Mouse (Mus musculus) embryo, embryonic 10 days (tissue): ENCODE results near the gene Trim25.

ENCODE experiments used
- DNase-seq: peaks from one replicate; pipeline ENCODE4 v3.0.0-alpha.2; 2015; ENCODE audit warnings: low spot score

Gene Trim25

DNA sequence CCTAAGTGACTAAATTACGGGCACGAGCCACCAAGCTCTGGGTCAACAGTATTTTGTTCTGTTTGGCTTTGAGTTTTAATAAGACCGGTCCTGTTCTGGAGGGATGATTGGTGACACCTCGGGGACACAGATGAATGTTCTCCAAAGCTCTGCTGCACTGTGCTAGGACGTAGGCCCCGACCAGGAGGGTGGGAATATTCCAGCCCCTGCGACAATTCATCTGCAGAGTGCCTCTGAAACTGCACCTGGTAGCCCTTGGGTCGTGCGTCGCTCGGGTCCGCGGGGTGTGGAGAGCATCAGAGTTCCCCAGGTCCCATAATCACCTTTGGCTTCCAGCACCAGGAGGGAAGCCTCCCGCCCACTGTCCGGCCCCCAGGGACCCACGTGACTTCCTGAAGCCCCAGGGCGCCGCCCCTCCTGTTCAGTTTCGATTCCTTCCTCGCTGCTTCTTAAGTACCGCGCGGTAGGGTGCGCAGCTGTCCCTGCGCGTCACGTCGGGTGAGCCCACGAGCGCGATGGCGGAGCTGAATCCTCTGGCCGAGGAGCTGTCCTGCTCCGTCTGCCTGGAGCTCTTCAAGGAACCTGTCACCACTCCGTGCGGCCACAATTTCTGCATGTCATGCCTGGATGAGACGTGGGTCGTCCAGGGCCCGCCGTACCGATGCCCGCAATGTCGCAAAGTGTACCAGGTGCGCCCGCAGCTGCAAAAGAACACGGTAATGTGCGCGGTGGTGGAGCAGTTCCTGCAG, at the start of gene Trim25:
TSS of gene Trim25 (plus strand) at position 403 of the 749 bp plus-strand sequence.
- peak; percentile 85 for DNase-seq

DNA sequence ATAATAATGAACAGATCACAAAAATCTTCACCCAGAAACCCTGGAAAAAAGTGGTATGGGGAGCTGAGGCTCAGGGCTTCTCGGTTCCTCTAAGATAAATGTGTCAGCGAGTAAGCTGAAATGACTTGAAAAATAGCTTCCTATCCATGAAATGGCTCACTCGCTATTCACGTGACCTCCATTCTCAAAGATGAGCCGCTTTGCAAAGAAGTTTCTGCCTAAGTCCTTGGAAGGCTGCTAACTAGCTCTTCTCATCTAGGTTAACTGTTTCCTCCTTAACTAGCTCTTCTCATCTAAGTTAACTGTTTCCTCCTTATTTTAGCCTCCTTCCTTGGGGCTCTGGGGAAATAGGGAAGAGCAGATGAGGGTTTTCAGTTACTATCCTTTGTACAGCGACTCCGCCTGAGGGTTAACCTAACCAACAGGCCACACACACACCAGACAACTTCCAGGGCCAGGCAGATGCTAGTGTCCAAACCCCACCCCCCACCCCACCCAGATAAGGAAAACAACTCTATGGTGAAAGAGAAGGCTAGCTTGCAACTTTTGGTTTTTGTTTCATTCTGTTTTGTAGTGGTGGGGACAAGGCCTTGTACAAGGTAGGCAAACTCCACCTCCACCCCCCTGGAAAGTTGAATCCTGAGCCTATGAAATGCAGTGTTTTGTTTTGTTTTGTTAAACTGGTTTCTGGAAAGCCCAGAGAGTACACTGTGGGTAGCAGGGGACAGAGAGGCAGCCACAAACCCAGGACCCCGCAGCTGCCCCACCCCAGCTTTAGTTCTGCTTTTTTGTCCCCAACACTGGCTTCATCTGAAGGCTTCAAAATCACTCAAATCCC, 49.2 kb upstream of the Trim25 start:
- DNase-seq = no peak

DNA sequence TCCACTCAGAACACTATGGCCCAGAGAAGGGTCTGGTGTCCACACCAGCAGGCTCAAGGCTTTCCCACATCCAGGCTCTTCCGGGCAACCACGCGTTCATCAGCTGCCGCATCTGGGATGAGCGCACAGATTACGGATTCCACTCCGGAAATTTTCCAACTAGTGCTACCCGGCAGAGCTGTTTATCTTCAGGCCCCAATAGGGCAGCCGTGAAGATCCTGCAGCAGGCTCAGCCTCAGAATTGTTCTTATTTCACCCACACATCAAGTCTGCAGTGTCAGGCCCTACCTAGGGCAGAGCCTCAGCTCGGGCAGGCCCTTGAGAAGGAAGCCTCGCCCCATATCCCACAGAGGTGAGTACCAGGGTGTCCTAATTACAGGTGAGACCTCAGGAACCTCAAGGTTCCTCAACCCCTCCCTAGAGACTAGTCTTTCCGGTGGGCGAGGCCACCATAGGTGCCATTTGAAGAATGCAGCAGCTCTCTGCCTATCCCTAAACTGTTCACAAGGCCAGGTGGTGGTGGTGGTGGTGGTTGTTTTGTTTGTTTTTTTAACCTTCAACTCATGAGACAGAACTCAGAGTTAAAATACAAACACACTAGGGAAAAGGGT, 48.4 kb upstream of the Trim25 start:
- no peak for DNase-seq

DNA sequence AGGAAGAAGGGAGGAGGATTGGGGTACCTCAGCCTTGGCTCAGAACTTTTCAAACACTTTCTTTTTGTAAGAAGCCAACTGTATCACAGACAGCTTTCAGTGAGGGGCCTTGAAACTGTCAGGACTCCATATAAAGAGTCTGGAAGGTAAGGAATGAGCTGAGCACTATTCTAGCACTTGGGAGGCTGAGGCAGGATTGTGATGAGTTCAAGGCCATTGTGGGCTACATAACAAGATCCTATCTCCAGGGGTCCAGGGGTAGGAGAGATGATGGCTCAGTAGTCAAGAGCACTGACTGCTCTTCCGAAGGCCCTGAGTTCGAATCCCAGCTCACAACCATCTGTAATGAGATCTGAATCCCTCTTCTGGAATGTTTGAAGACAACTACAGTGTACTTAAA, 47.6 kb upstream of the Trim25 start:
- DNase-seq = no peak

DNA sequence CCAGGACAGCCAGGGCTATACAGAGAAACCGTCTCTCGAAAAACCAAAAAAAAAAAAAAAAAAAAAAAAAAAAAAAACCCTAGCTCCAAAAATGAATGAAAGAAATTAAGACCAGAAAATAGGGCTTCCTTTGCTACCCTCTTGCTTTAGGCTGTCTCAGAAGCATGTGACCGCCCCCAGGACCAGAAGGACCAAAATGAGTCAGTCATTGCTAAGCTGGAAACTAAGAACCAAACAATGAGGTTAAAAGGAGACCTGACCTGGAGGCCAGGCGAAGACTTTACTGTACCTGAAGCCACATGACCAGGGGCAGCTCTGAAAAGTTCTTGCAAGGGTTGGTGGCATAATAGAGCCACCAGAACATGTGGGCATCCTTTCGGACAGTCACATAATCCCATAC, 47.1 kb upstream of the Trim25 start:
- no peak for DNase-seq

DNA sequence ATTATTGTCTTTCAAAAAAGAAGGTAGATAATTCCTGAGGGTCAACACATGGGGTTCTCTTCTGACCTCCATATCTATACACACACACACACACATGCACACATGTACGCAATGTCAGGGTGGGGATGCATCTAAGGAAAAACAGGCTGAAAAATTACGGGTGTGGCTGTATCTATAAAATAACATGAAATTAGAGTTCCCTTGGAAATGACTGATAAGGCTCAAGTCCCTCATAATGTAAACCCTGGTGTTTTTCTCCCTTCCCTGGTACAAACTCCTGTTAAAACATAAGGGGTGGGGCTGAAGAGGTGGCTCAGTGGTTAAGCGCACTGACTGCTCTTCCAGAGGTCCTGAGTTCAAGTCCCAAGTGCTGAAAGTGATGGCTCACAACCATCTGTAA, 45.6 kb upstream of the Trim25 start:
- no peak for DNase-seq

DNA sequence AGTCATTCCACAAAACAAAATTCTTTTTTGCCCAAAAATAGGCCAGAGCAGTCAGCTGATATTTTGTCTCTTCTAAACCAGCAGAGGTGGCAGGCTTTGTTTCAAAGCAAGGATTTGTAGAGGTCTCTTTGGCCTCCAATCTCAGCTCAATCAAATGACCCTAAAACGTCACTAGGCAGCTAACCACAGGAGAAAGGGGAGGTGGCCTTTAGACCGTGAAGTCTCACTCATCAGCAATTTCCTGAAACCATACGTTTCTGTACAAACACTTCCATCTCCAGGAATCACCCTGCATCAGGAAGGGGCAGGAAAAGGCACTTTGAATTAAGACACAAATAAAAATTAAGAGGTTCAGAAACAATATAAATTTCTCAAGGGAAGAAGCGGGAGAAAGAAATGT, 44.4 kb upstream of the Trim25 start:
- peak; percentile 80 for DNase-seq

DNA sequence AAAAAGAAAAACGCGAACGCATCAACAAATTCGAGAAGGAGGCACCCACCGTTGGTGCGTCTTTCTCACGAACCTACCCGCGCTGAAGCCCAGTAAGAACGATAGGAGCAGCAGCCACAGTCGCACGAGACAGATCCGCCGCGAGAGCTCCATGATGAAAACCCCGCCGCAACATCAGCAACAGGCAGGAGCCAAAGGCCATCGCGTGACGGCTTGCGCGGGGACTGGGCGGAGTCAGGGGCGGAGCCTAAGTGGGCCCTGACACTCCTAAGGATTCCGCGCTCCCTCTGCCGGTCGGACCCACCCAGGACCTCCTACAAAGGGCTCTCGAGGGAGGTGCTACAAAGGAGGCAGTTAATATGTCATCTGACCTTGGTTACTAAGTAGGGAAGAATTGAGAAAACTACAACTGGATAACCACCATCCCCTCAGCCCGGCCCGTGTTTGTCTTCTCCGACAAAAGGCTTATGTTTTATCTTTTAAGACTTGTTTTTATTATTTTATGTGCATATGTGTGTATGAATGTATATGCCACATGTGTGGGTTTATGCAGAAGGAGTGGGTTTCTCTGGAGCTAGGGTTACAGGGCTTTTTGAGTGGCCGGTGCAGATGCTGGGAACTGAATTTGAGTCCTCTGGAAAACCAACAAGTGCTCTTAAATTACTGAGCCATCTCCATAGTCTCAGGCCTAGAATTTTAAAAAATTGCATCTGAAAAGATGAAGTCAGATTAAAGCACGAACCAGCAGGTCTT, 43.8 kb upstream of the Trim25 start, which contains the start of gene Scpep1:
TSS of gene Scpep1 (minus strand) at position 249 of the 753 bp plus-strand sequence.
- peak; percentile 98 for DNase-seq

DNA sequence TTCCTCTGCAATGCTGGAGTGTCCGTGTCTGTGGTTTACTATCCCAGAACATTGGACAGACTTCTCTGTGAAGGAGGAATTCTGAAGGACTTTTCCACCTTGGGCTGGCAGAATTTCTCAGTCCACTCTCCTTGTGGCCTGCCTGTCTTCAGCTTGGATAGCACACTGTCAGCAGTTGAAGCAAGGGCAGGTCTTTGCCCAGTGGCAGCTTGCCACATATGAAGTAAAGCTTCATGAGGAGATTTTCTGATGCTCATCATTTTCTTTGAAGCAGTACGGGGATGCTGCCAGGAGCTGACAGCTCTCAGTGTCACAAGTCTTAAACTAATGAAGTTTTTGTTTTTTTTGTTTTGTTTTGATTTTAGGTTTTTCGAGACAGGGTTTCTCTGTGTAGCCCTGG, 40.3 kb upstream of the Trim25 start:
- DNase-seq = no peak

DNA sequence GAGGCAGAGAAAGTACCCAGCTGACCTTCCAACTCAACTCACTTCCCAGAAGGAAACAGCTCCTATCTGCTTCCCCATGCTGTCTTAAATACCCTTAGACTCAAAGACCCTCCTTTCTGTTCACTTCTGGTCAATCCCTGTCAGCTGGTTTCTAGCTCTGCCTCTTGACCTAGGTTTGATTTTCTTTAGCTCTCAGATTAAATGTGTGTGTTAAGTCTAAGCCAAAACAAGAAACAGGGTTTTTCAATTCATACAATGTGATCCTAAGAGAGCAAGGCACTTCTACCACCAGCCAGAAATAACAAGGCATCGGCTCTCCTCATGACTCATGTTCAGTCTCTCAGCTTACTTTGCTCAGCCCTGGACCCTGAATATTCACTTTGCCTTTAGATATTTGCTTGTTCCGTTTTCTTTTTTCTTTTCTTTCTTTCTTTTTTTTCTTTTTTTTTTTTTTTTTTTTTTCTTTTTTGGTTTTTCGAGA, 32.3 kb upstream of the Trim25 start, which contains the start of gene Elobl:
TSS of gene Elobl (minus strand) at position 51 of the 481 bp plus-strand sequence.
- DNase-seq = no peak

DNA sequence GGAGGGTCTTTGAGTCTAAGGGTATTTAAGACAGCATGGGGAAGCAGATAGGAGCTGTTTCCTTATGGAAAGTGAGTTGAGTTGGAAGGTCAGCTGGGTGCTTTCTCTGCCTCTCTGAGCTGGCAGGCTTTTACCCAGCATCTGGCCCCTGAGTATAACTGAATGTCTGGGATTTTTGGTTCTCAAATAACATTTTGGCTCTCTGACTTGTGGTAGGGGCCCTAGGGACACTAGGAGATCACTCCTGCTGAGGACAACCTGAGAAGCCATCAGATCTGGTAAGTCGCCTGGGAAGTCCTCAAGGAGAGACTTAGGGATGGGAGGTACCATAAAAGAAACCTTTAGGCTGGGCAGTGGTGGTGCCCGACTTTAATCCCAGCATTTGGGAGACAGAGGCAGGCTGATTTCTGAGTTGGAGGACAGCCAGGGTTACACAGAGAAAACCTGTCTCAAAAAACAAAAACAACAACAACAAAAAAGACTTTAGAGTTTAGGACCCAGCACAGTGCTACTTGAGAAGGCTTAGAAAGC, 28.9 kb upstream of the Trim25 start, which contains the start of gene Coil:
TSS of gene Coil (plus strand) at position 51 of the 531 bp plus-strand sequence.
- DNase-seq = no peak

DNA sequence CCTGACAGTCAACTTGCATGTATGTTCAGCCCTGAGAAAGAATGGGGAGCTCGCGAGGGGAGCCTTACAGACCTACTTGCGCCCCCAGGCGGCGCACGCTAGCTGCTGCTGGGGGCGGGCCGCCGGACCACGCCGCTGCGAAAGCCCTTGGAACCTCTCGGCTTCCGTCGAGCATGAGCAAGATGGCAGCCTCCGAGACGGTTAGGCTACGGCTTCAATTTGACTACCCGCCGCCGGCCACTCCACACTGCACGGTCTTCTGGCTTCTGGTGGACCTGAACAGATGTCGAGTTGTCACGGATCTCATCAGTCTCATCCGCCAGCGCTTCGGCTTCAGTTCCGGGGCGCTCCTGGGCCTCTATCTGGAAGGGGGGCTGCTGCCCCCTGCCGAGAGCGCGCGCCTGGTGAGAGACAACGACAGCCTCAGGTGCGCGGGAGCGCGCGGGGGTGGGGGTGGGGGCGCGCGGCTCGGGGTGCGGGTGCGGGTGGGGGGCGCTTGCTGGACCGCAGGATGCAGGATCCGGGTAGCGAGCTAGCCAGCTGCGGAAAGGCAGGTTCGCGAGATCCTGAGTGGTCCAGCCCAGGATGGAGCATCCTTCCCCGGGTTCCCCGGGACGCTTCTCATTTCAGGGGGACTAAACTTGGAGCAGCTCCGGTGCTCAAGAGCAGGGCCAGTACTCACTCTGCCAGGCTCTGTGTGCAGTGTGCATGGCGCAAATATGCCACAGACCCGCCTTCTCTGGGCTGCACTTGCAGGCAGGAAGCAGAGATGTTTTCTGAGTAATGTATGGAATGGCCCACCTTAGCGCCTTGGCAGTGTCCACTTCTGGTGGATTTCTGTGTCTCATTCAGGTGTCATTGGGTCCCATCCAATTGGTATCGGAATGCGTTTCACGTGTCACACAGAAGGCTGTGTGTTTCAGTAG, 25.1 kb upstream of the Trim25 start:
- DNase-seq = peak; percentile 97

DNA sequence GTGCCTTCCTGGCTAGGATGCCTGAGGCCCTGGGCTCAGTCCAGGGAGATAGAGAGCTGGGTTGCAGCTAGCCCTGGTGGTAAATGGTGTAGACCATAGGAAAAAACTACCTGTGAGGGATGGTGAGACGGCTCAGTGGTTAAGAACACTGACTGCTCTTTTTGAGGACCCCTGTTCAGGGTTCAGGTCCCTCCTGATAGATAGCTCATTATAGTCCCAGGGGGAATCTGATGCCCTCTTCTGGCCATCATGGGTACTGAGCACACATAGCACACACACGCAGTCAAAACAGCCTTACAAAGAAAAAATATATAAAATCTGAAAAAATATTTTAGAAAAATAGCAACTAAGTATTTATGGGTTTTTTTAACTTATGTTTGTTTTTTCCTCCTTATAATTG, 22.9 kb upstream of the Trim25 start:
- no peak for DNase-seq

DNA sequence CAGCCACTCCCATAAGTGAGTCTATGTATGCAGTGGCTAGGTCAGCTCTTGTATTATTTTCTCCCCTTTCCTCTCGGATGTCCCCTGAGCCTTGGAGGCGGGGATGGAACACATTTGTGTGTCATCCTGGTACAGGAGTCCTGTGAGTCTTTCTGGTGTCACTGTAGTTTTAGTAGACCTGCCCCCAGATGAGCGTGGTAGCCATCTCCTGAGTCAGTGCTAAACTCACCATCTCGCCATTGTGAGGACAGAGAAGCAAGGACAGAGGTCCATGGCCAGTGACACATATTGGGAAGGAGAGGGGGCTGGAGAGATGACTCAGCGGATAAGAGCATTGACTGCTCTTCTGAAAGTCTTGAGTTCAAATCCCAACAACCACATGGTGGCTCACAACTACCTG, 22.0 kb upstream of the Trim25 start:
- DNase-seq = no peak

DNA sequence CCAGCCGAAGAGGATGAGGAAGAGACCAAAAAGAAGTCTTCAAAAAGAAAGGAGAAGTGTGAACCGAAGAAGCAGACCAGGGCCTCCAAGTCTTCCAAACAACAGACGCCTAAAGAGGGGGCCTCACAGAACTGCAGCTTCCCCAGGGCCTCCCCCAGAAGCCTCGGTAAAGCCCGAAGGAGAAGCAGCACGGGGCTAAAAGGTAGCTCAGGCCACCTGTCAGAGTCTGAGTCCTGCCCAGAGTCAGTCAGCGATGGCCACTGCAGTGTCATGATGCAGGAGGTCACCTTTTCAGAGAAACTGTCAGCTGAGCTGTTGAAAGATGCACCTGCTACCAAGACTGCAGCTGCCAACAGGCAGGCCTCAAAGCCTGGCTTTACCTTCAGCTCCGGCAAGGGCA, 17.8 kb upstream of the Trim25 start:
- no peak for DNase-seq

DNA sequence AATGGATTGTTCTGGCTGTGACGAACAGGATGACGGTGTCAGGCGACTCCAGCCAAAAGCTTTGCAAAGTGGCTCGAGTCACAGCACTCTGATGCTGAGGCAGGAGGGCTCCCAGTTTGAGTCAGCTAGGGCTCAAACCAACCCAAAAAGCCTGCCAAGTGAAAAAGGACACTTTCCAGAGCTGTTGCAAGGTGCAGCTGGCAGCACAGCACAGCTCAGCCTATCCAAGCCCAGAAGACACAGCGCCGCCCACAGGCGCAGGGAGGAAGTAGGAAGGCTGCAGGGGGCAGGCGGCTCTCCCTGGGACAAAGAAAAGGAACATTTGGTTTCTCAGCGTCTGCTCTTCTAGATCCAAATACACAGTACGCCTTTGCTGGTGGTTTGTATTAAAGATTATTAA, 12.6 kb upstream of the Trim25 start:
- no peak for DNase-seq

DNA sequence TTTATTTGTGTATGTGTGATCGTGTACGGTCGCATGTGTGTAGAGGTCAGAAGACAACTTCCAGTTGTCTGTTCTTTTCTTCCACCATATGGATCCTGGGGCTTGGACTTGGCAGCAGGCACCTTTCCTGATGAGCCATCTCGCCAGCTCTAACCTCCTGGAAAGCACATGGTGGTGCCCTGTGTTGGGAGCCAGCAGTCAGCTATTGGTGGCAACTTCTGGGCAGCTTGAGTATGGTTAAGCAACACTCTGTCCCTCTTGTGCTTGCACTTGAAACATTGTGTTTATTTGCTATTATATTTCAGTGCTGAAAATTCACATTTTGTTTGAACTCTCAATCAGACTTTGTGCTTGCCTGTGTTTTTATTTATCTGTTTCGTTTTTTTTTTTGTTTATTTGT, 10.2 kb upstream of the Trim25 start:
- DNase-seq = no peak

DNA sequence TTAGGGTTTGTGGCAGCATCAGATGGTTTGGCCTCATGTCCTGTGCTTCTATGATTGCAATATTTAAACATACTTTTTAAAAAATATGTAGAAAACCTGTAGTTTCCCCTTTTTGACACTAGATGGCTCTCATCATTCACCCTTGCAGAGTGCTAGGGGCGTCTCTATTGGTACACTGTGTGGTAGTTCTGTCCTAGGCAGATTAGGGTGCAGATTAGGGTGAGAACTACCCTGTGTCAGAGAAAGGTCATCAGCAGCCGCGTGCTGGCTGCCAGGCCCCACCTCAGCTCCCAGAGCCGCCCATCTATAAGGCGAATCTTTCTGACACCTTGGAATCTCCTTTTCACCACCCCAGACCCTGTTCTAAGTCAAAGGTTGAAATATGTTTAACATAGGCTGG, 9.6 kb upstream of the Trim25 start:
- DNase-seq = no peak

DNA sequence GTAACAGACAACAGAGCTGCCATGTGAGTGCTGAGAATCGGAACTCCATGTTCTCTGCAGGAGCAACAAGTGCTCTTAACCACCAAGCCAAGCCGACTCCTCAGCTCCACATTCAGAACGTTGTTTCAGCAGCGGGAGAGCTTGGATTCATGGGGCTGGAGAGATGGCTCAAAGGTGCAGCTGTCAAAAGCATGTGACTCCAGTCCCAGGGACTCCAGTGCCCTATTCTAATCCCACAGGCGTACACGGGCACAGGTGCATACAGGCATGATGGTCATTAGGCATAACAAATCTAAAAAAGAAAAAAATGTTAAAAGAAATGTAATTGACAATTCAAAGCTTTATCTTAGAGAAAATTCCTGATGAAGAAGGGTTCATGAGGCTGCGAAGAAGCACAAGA, 6.0 kb upstream of the Trim25 start:
- no peak for DNase-seq

DNA sequence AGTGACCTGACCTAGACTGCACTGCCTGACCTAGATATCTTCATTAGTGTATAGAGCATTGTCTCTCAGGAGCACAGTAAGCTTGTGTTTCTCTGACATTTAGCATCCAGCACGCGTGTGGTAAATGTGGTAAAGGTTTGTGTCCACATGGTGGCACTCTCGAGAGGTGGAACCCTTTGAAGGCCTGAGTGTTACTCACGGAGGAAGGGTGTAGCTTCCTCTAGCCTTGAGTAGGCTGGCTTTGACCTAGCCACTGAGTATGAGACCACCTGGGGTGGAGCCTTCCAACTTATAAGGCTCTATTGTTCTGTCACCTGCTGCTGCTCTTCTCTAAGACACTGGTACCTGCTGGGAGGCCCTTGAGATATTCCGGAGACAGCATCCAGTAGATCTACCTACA, 5.6 kb upstream of the Trim25 start:
- DNase-seq = peak; percentile 75
